Mouse (Mus musculus): ENCODE measurements around the gene Gm16381. TPM values are rescaled to one million over a fixed set of nuclear protein-coding genes. Genes with fewer than 3 reads are reported as not detected.

The Gm16381 gene
- polyA plus RNA-seq (2014; fragmentation: Illumina TruSeq; extraction: RNeasy Lipid Tissue Mini Kit (QIAGEN cat#74804); ENCODE audit: low read depth, low replicate concordance): not detected

GRCm38 (mm10) chr12:87644520-87644919 is at the start of gene Gm16381:
TSS of gene Gm16381 (minus strand) at chr12:87644620.

GRCm38 (mm10) chr12:87618569-87618968 is 25.9 kb downstream of the Gm16381 start, which contains the start of gene Gm4027:
TSS of gene Gm4027 (plus strand) at chr12:87618869.

GRCm38 (mm10) chr12:87602388-87602787 is 42.0 kb downstream of the Gm16381 start, which contains the start of gene Oog1:
TSS of gene Oog1 (plus strand) at chr12:87602688.

Other genes with a start within 250 kb of the Gm16381 start
- gene Slirp, start 200.7 kb downstream of the Gm16381 start, polyA plus RNA-seq (2014; fragmentation: Illumina TruSeq; extraction: RNeasy Lipid Tissue Mini Kit (QIAGEN cat#74804); ENCODE audit: low read depth, low replicate concordance): 164 TPM
- 13.4 TPM for gene Alkbh1, start 200.6 kb downstream of the Gm16381 start, polyA plus RNA-seq (2014; fragmentation: Illumina TruSeq; extraction: RNeasy Lipid Tissue Mini Kit (QIAGEN cat#74804); ENCODE audit: low read depth, low replicate concordance)
- 84.7 TPM for gene Snw1, start 172.3 kb downstream of the Gm16381 start, polyA plus RNA-seq (2014; fragmentation: Illumina TruSeq; extraction: RNeasy Lipid Tissue Mini Kit (QIAGEN cat#74804); ENCODE audit: low read depth, low replicate concordance)
- not detected for gene Gm5788, start 149.9 kb downstream of the Gm16381 start, polyA plus RNA-seq (2014; fragmentation: Illumina TruSeq; extraction: RNeasy Lipid Tissue Mini Kit (QIAGEN cat#74804); ENCODE audit: low read depth, low replicate concordance)
- not detected for gene Gm8300, start 130.3 kb downstream of the Gm16381 start, polyA plus RNA-seq (2014; fragmentation: Illumina TruSeq; extraction: RNeasy Lipid Tissue Mini Kit (QIAGEN cat#74804); ENCODE audit: low read depth, low replicate concordance)
- gene Oog1, start 41.9 kb downstream of the Gm16381 start, polyA plus RNA-seq (2014; fragmentation: Illumina TruSeq; extraction: RNeasy Lipid Tissue Mini Kit (QIAGEN cat#74804); ENCODE audit: low read depth, low replicate concordance): not detected
- not detected for gene Gm4027, start 25.8 kb downstream of the Gm16381 start, polyA plus RNA-seq (2014; fragmentation: Illumina TruSeq; extraction: RNeasy Lipid Tissue Mini Kit (QIAGEN cat#74804); ENCODE audit: low read depth, low replicate concordance)
- gene Gm21319, start 131.1 kb upstream of the Gm16381 start, polyA plus RNA-seq (2014; fragmentation: Illumina TruSeq; extraction: RNeasy Lipid Tissue Mini Kit (QIAGEN cat#74804); ENCODE audit: low read depth, low replicate concordance): not detected
- not detected for gene Gm21936, start 150.9 kb upstream of the Gm16381 start, polyA plus RNA-seq (2014; fragmentation: Illumina TruSeq; extraction: RNeasy Lipid Tissue Mini Kit (QIAGEN cat#74804); ENCODE audit: low read depth, low replicate concordance)
- not detected for gene BB287469, start 172.0 kb upstream of the Gm16381 start, polyA plus RNA-seq (2014; fragmentation: Illumina TruSeq; extraction: RNeasy Lipid Tissue Mini Kit (QIAGEN cat#74804); ENCODE audit: low read depth, low replicate concordance)
- gene Gm2001, start 197.7 kb upstream of the Gm16381 start, polyA plus RNA-seq (2014; fragmentation: Illumina TruSeq; extraction: RNeasy Lipid Tissue Mini Kit (QIAGEN cat#74804); ENCODE audit: low read depth, low replicate concordance): not detected
- gene Gm2016, start 229.5 kb upstream of the Gm16381 start, polyA plus RNA-seq (2014; fragmentation: Illumina TruSeq; extraction: RNeasy Lipid Tissue Mini Kit (QIAGEN cat#74804); ENCODE audit: low read depth, low replicate concordance): not detected

Data from kidney, adult 10 weeks (tissue).